Mouse (Mus musculus): ENCODE measurements around the gene Lca5. TPM values are rescaled to one million over a fixed set of nuclear protein-coding genes. Genes with fewer than 3 reads are reported as not detected.

The Lca5 gene
- polyA plus RNA-seq, 1 experiment from 2014 or later = 21.2 TPM

DNA sequence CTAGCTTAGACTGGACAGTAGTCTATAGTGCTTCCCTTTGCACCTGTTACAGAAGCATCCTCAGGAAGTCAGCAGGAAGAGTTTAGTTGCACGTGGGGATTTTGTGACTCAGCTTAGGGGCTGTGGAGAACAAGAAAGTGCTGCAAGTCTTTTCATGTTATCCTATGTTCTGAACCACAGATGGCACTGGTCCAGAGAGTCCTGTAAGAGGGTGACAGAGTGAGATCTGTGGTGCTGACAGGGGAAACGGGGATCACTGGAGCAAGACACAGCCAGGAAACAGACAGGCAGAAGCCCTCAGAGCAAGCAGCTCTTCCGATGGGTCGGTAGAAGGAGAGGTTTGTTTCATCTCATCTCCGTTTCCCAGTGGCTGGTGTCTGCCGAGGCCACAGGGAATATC lies 55.6 kb downstream of the Lca5 start:
- no peak overlapping the region for H3K4me2 ChIP-seq (replicated peaks)

DNA sequence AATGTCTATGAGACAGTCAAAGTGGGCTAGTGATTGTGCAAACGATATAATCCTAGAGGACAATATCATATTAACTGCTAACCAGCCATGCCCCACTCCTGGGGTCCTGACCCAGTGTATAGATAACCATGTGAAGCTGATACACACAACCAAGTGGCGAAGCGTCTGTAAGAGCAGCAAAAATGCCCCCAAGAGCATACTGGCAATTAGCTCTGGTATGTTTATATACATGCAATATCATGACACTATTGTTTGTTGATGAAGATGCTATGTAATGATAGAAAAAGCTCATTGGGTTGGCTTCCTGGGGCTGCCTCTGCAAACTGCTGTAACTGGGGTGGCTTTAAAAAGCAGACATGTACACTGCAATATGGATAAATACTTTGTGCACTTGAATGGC lies 57.7 kb downstream of the Lca5 start:
- no peaks in the 10 kb centered on the region for H3K27me3 ChIP-seq (replicated peaks)
- 72% methylated on average over 3 of the region's 3 CpGs for WGBS

More for the DNA sequence above, 55.6 kb downstream of the Lca5 start:
- Histone ChIP-seq H3K4me3 (no peak overlapping the region), H3K9me3 (no peaks in the 10 kb centered on the region), H3K4me1 (no peaks in the 10 kb centered on the region), H3K27me3 (replicated peaks) (no peaks in the 10 kb centered on the region), H3K9ac (no peak overlapping the region), H3K36me3 (no peaks in the 10 kb centered on the region), H3K27ac (no peak overlapping the region)
- 72% methylated on average over 6 of the region's 6 CpGs for WGBS
- ATAC-seq (ENCODE audit: low FRiP score, low read depth) = no peak

DNA sequence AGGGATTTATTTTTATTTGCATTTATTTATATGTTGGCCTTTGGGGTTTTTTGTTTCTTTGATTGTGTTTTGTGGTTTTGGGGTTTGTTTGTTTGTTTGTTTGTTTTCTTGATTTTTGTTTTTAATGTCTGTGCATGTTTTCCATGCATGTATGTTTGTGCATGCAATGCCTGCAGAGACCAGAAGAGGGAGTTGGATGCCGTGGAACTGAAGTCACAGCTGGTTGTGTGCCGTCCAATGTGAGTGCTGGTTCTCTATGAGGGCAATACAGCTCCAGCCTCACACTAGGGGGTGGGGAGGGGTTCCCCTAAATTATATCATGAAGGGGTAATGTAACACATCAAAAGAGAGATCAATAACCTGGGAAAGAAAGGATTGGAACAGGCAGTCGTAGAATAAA lies 58.2 kb downstream of the Lca5 start:
- no peak overlapping the region for H3K4me3 ChIP-seq
- no peaks in the 10 kb centered on the region for H3K27me3 ChIP-seq (replicated peaks)
- H3K27ac ChIP-seq = no peak overlapping the region
- H3K9me3 ChIP-seq = no peaks in the 10 kb centered on the region
- no peak overlapping the region for H3K4me2 ChIP-seq (replicated peaks)
- WGBS = 51% methylated on average over 3 of the region's 3 CpGs
- H3K9ac ChIP-seq = no peak overlapping the region
- H3K36me3 ChIP-seq = no peaks in the 10 kb centered on the region
- no peaks in the 10 kb centered on the region for H3K4me1 ChIP-seq
- ATAC-seq (ENCODE audit: low FRiP score, low read depth) = no peak

More for the DNA sequence above, 57.7 kb downstream of the Lca5 start:
- Histone ChIP-seq H3K9me3 (no peaks in the 10 kb centered on the region), H3K4me3 (no peak overlapping the region), H3K4me2 (replicated peaks) (no peak overlapping the region), H3K9ac (no peak overlapping the region), H3K27ac (no peak overlapping the region), H3K36me3 (no peaks in the 10 kb centered on the region), H3K4me1 (no peaks in the 10 kb centered on the region)
- ATAC-seq (ENCODE audit: low FRiP score, low read depth) = no peak

DNA sequence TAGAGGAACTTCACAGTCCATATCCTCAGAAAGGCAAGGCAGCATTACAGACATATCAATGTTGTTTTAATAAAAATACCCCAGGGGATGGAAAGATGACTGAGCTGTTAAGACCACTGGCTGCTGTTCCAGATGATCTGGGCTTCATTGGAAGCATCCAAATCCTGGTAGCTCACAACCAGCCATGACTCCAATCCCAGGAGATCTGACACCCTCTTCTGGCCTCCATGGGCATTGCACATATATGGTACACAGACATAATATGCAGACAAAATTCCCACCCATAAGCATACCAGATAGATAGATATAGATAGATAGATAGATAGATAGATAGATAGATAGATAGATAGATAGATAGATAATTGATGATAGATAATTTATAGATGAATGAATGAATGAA lies 59.6 kb downstream of the Lca5 start:
- H3K27ac ChIP-seq = no peak overlapping the region
- H3K9ac ChIP-seq = no peak overlapping the region
- H3K4me3 ChIP-seq = no peak overlapping the region
- no peak overlapping the region for H3K4me2 ChIP-seq (replicated peaks)
- H3K4me1 ChIP-seq = no peaks in the 10 kb centered on the region
- ATAC-seq (ENCODE audit: low FRiP score, low read depth) = no peak
- H3K27me3 ChIP-seq (replicated peaks) = no peaks in the 10 kb centered on the region
- H3K9me3 ChIP-seq = no peaks in the 10 kb centered on the region
- H3K36me3 ChIP-seq = no peaks in the 10 kb centered on the region

DNA sequence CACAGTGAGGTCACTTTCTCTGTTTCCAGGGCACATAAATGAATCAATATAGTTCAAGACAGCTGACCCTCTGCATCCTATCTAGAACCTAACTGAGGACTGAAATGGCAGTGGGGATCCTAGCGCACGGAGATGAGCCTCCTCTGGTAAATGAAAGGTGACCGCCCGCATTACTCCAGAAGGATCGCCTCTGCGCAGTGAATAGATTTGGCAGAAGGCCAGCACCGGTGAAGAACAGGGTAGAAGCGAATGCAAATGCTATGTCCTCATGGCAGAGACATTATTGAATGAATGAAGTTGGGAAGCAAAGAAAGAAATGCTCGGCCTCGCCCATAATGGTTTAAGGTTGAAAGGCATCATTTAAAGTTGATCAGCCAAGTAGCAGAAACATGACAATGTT lies 61.3 kb downstream of the Lca5 start:
- Histone ChIP-seq H3K4me1 (no peaks in the 10 kb centered on the region), H3K36me3 (no peaks in the 10 kb centered on the region), H3K9ac (no peak overlapping the region), H3K27ac (no peak overlapping the region), H3K4me2 (replicated peaks) (no peak overlapping the region), H3K4me3 (no peak overlapping the region), H3K9me3 (no peaks in the 10 kb centered on the region), H3K27me3 (replicated peaks) (no peaks in the 10 kb centered on the region)
- ATAC-seq (ENCODE audit: low FRiP score, low read depth) = no peak
- 73% methylated on average over 10 of the region's 10 CpGs for WGBS

DNA sequence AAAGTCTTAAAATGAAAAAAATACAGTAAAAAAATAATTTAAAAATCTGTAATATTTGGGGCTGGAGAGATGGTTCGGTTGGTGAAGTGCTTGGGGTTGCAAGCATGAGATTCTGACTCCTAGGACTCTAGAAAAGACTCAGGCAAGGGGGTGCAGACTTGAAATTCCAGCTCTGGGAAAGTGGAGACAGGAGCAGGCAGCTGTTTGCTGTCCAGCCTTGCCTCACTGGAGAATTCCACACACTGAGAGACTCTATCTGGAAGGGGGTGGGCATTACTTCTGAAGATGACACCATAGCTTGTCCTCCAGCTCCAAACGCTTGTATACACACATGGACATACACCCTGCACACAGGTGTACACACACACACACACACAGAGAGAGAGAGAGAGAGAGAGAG lies 63.8 kb downstream of the Lca5 start:
- Histone ChIP-seq H3K27ac (no peak overlapping the region), H3K36me3 (no peaks in the 10 kb centered on the region), H3K4me3 (no peak overlapping the region), H3K4me2 (replicated peaks) (no peak overlapping the region), H3K27me3 (replicated peaks) (no peaks in the 10 kb centered on the region), H3K9ac (no peak overlapping the region), H3K9me3 (no peaks in the 10 kb centered on the region), H3K4me1 (no peaks in the 10 kb centered on the region)
- WGBS = 83% methylated on average over 2 of the region's 2 CpGs
- no peak for ATAC-seq (ENCODE audit: low FRiP score, low read depth)

DNA sequence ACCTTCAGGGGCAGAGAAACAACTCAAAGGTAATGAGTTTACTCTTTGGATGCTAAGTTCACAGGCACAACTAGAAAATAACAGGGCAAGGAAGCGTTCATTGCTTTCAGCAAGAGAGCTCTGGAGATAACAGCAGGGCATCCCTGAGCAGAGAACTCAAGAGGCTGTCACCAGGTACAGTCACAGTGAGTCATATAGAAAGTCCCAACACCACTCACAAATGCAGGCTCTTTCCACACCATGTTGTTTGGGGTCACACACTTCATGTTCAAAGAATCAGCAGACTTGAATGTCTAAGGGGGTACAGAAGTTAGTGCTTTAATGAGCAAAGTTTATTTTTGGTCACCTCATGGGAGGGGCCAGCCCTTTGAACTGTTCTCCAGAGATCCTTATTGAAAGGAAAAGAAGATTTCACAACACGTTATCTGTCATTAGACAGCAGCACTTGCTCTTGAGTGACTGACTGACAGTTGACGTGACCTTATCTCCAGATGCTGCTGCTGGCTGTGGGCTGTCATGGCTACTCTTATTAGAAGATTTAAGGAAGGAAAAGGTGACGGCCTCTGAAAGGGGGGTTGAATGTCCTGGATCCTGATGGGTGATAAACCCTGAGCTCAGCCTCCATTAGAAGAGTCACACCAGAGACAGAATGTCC lies 65.3 kb downstream of the Lca5 start:
- Histone ChIP-seq H3K4me1 (no peaks in the 10 kb centered on the region), H3K9ac (no peak overlapping the region), H3K27ac (no peak overlapping the region), H3K27me3 (replicated peaks) (no peaks in the 10 kb centered on the region), H3K36me3 (no peaks in the 10 kb centered on the region), H3K4me3 (no peak overlapping the region), H3K9me3 (no peaks in the 10 kb centered on the region), H3K4me2 (replicated peaks) (no peak overlapping the region)
- ATAC-seq (ENCODE audit: low FRiP score, low read depth) = no peak
- 82% methylated on average over 4 of the region's 4 CpGs for WGBS

DNA sequence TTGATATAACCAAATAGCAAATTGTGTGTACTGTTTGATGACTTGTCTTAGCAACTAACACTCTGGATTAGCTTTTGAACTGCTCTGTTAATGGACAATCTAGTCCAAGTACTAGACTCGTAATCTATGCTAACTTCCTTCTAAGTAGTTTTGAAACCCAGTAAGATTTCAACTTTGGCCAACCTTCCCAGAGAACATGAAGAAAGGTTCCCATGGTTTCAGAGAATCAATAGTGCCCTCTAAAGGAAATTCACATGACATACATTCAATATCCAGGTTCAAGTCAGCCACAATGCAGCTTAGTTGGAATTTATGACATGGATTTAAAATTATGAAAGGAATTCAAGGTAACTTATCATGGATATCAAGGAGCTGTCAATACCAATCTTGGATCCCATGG lies 70.0 kb downstream of the Lca5 start:
- Histone ChIP-seq H3K4me2 (replicated peaks) (no peak overlapping the region), H3K4me1 (no peaks in the 10 kb centered on the region), H3K4me3 (no peak overlapping the region), H3K9ac (no peak overlapping the region), H3K27ac (no peak overlapping the region), H3K27me3 (replicated peaks) (no peaks in the 10 kb centered on the region), H3K36me3 (no peaks in the 10 kb centered on the region), H3K9me3 (no peaks in the 10 kb centered on the region)
- no peak for ATAC-seq (ENCODE audit: low FRiP score, low read depth)
- 47% methylated on average over 1 of the region's 1 CpGs for WGBS

DNA sequence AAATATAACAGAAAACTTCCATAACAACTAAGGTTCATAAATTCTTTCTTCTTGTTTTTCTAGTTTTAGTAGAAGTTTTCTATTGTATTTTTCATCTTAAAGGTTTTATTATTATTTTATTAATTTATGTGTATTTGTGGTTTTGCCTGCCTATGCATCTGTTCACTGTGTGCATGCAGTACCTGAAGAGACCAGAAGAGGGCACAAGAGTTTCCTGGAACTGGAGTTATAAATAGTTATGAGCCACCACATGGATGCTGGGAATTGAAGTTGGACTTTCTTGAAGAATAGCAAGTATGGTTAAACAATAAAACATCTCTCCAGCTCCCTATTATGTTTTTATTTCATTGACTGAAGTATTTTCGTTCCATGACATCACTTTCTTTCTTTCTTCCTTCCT lies 72.7 kb downstream of the Lca5 start:
- no peaks in the 10 kb centered on the region for H3K27me3 ChIP-seq (replicated peaks)
- H3K9me3 ChIP-seq = no peaks in the 10 kb centered on the region
- no peak overlapping the region for H3K4me3 ChIP-seq
- whole genome bisulfite sequencing = 84% methylated on average over 1 of the region's 1 CpGs
- no peak overlapping the region for H3K4me2 ChIP-seq (replicated peaks)
- no peak for ATAC-seq (ENCODE audit: low FRiP score, low read depth)
- no peaks in the 10 kb centered on the region for H3K4me1 ChIP-seq
- no peaks in the 10 kb centered on the region for H3K36me3 ChIP-seq
- H3K27ac ChIP-seq = no peak overlapping the region
- H3K9ac ChIP-seq = no peak overlapping the region

DNA sequence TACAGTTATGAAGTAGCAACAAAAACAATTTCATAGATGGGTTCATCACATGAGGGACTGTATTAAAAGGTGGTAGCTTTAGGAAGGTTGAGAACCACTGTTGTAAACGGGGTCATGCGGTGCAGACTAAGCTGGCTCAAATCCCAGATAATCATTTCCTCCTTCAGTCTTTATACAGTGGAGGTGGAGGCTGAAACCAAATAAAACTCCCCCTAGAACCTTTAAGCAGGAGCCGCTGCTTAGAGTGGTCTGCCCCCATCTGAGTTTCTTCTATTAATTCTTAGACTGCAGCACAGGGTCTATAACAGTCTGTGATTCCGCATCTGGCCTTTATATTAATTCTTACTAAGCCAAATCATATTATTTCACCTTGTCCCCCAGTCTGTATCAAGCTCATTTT lies 85.1 kb downstream of the Lca5 start:
- H3K4me2 ChIP-seq (replicated peaks) = no peak overlapping the region
- no peak overlapping the region for H3K9ac ChIP-seq
- H3K36me3 ChIP-seq = no peaks in the 10 kb centered on the region
- ATAC-seq (ENCODE audit: low FRiP score, low read depth) = no peak
- no peak overlapping the region for H3K27ac ChIP-seq
- no peaks in the 10 kb centered on the region for H3K9me3 ChIP-seq
- no peaks in the 10 kb centered on the region for H3K27me3 ChIP-seq (replicated peaks)
- peaks cover 5% of the 10 kb centered on the region for H3K4me1 ChIP-seq
- H3K4me3 ChIP-seq = no peak overlapping the region
- WGBS = 84% methylated on average over 4 of the region's 4 CpGs

DNA sequence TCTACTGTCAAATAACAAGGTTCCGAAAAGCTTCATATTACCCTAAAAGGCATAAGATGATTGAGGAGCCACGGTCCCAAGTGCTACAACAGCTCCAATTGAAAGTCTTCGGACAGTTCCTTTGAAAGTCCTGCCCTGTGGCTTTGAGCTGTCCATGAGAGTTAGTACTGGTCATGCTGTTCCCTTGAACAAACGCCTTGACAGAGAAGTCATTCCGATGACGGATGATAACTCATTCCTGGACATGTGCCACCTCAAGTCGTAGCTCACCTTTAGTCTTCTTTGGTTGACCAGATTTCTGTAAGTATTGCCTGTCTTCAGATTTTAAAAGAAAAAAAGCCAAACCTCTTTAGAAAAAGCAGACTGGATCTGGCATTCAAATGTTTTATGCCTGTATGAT lies 87.6 kb downstream of the Lca5 start:
- Histone ChIP-seq H3K4me3 (no peak overlapping the region), H3K4me1 (peaks cover 20% of the 10 kb centered on the region), H3K9me3 (no peaks in the 10 kb centered on the region), H3K27ac (no peak overlapping the region), H3K27me3 (replicated peaks) (no peaks in the 10 kb centered on the region), H3K36me3 (no peaks in the 10 kb centered on the region), H3K4me2 (replicated peaks) (no peak overlapping the region), H3K9ac (no peak overlapping the region)
- WGBS = 46% methylated on average over 7 of the region's 7 CpGs
- no peak for ATAC-seq (ENCODE audit: low FRiP score, low read depth)

DNA sequence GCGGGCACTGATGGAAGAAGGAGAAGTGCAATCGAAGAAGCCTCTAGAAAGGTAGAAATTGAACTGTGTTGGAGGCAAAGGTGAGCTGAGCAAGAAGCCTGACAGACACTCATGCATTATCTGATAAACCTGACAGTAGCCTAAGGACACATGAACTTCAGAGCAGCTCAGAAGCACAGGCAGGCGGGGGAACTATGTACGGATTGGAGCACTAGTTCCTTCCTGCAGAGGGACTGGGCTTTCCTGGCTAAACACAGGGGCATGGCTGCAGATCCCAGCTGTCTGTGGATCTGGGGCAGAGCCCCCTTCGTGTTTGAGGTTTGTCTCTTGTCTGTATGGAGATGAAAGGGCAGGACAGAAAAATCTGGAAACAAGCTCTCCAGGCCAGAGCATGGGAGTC lies 89.8 kb downstream of the Lca5 start:
- ATAC-seq (ENCODE audit: low FRiP score, low read depth) = no peak
- 58% methylated on average over 5 of the region's 5 CpGs for WGBS
- H3K4me2 ChIP-seq (replicated peaks) = no peak overlapping the region
- H3K9me3 ChIP-seq = no peaks in the 10 kb centered on the region
- H3K4me3 ChIP-seq = no peak overlapping the region
- H3K27ac ChIP-seq = no peak overlapping the region
- H3K27me3 ChIP-seq (replicated peaks) = no peaks in the 10 kb centered on the region
- peaks cover 20% of the 10 kb centered on the region for H3K4me1 ChIP-seq
- no peaks in the 10 kb centered on the region for H3K36me3 ChIP-seq
- no peak overlapping the region for H3K9ac ChIP-seq

DNA sequence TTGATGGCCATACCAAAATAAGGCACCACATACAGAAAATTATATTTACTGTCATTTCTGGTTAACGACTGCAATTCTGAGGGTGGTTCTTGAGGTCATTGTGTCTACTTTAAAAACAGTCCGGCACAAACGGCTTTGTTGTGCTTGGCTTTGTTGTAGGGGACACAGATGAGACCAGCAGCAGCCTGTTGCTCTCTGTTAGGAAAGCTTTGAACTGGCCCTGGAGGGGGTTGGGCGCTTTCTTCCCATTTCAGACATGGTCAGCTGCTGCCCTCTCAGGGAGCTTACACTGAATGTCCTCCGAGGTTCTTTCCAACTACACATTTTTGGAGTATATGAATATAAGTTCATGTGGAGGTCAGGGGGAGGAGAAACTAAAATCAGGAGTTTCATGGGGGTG lies 90.3 kb downstream of the Lca5 start:
- H3K27ac ChIP-seq = no peak overlapping the region
- H3K9me3 ChIP-seq = no peaks in the 10 kb centered on the region
- H3K4me1 ChIP-seq = peaks cover 20% of the 10 kb centered on the region
- 4% methylated on average over 5 of the region's 5 CpGs for WGBS
- ATAC-seq (ENCODE audit: low FRiP score, low read depth) = no peak
- no peak overlapping the region for H3K4me2 ChIP-seq (replicated peaks)
- H3K9ac ChIP-seq = no peak overlapping the region
- H3K27me3 ChIP-seq (replicated peaks) = no peaks in the 10 kb centered on the region
- H3K4me3 ChIP-seq = no peak overlapping the region
- no peaks in the 10 kb centered on the region for H3K36me3 ChIP-seq
